ENCODE assay signal across 12 mouse cellular contexts in genomic region chr11:75157037-75157436, GRCm38 (mm10). TPM values are rescaled to one million over a fixed set of nuclear protein-coding genes. Genes with fewer than 3 reads are reported as not detected.
DNase-seq lines count a peak whose midpoint lies in the region; ATAC-seq and TF ChIP-seq lines count a peak whose summit lies in the region.
"Had no signal": no experiment of that assay in that cellular context is flagged by ENCODE, and none has a peak within 500 bp of the region (broad histone marks: within the 10 kb centered on the region; RNA-seq: fewer than 3 reads in every experiment).

No protein-coding gene starts in this region.

- no peak overlapping the region for H3K9ac ChIP-seq in intestine, embryonic 15.5 days
- H3K9ac ChIP-seq in intestine, postnatal 0 days (ENCODE audit: low read depth, low read length), result no peak overlapping the region; the same call in 1 of the 2 replicates
- no peak overlapping the region for H3K9ac ChIP-seq in heart, embryonic 12.5 days

- no peak for TF ChIP-seq CTCF in intestine, postnatal 0 days (IDR thresholded peaks at IDR 0.05; ENCODE audit: low read depth)
- no peak for TF ChIP-seq CTCF in brain, embryonic 14.5 days (IDR thresholded peaks at IDR 0.05; ENCODE audit: borderline replicate concordance, extremely low read depth, insufficient read depth, insufficient read length)
- no peak for TF ChIP-seq CTCF in thymus, adult 2 months (IDR thresholded peaks at IDR 0.05; ENCODE audit: borderline replicate concordance, control insufficient read depth, extremely low read depth, insufficient read depth, low read length, poor library complexity)

- peaks cover 9% of the 10 kb centered on the region; the same call in 1 of the 2 replicates for H3K36me3 ChIP-seq in intestine, embryonic 15.5 days
- peaks cover 25% of the 10 kb centered on the region; the same call in 1 of the 2 replicates for H3K36me3 ChIP-seq in intestine, postnatal 0 days (ENCODE audit: control insufficient read depth, insufficient read depth)
- H3K36me3 ChIP-seq in heart, embryonic 12.5 days, result peaks cover 8% of the 10 kb centered on the region; the same call in 1 of the 2 replicates
- no peaks in the 10 kb centered on the region for H3K36me3 ChIP-seq in thymus, adult 2 months (ENCODE audit: control insufficient read depth, insufficient read depth, low read length)

- peaks cover 42% of the 10 kb centered on the region for H3K4me1 ChIP-seq in intestine, embryonic 15.5 days (replicated peaks)
- no peaks in the 10 kb centered on the region for H3K4me1 ChIP-seq in intestine, postnatal 0 days (replicated peaks; ENCODE audit: control insufficient read depth, insufficient read depth, low read length)
- H3K4me1 ChIP-seq in heart, embryonic 12.5 days (replicated peaks), result peaks cover 40% of the 10 kb centered on the region
- H3K4me1 ChIP-seq in thymus, adult 2 months (replicated peaks; ENCODE audit: control insufficient read depth, insufficient read depth, low read length), result peaks cover 7% of the 10 kb centered on the region; the same call in 1 of the 2 replicates

- H3K4me2 ChIP-seq in intestine, embryonic 15.5 days (replicated peaks), result no peak overlapping the region
- H3K4me2 ChIP-seq in intestine, postnatal 0 days (replicated peaks; ENCODE audit: low read depth), result no peak overlapping the region
- H3K4me2 ChIP-seq in heart, embryonic 12.5 days, result no peak overlapping the region

- H3K27me3 ChIP-seq in intestine, embryonic 15.5 days (replicated peaks), result no peaks in the 10 kb centered on the region
- no peaks in the 10 kb centered on the region for H3K27me3 ChIP-seq in intestine, postnatal 0 days (replicated peaks; ENCODE audit: control insufficient read depth, insufficient read depth, low read length)
- no peaks in the 10 kb centered on the region for H3K27me3 ChIP-seq in heart, embryonic 12.5 days (replicated peaks)
- no peaks in the 10 kb centered on the region for H3K27me3 ChIP-seq in thymus, adult 2 months (ENCODE audit: control insufficient read depth, insufficient read depth, low read length)

- WGBS in intestine, embryonic 15.5 days, result 58% methylated on average over 4 of the region's 4 CpGs
- WGBS in intestine, postnatal 0 days, result 70% methylated on average over 4 of the region's 4 CpGs
- 48% methylated on average over 4 of the region's 4 CpGs for WGBS in heart, embryonic 12.5 days
- WGBS in thymus, adult 2 months, result 71% methylated on average over 4 of the region's 4 CpGs

- DNase-seq in brain, embryonic 14.5 days (ENCODE audit: low read depth), result peak; percentile 12
- DNase-seq in kidney, postnatal 14 days, result peak; percentile 47
- DNase-seq in thymus, adult 2 months, result no peak
- no peak for DNase-seq in c-Kit-positive CD71-positive TER-119-positive erythroid progenitor cells, embryonic 14.5 days (ENCODE audit: low spot score)
- no peak for DNase-seq in left cerebral cortex, adult 11 months (ENCODE audit: low spot score)
- DNase-seq: cerebellum, adult 8-10 months; gastrocnemius, postnatal 25 days; lung, adult 2 months had no signal

- TF ChIP-seq POLR2A in brain, embryonic 14.5 days (IDR thresholded peaks at IDR 0.05; ENCODE audit: borderline replicate concordance, extremely low read depth, insufficient read depth, insufficient read length, poor library complexity, severe bottlenecking), result no peak
- no peak for TF ChIP-seq POLR2A in thymus, adult 2 months (IDR thresholded peaks at IDR 0.05; ENCODE audit: control insufficient read depth, extremely low read depth, insufficient read depth, low read length, poor library complexity)

- no peak for ATAC-seq in intestine, embryonic 15.5 days
- ATAC-seq in intestine, postnatal 0 days, result no peak
- no peak for ATAC-seq in heart, embryonic 12.5 days (ENCODE audit: insufficient number of reproducible peaks, low FRiP score)

- H3K27ac ChIP-seq in intestine, embryonic 15.5 days, result 0 out of 2 replicates have a peak overlapping the region, but pooled peaks have one; percentile 60
- H3K27ac ChIP-seq in intestine, postnatal 0 days (ENCODE audit: low read depth, low read length), result no peak overlapping the region; the same call in 1 of the 2 replicates
- 0 out of 2 replicates have a peak overlapping the region, but pooled peaks have one; percentile 5 for H3K27ac ChIP-seq in heart, embryonic 12.5 days (ENCODE audit: poor library complexity, severe bottlenecking)
- H3K27ac ChIP-seq in thymus, adult 2 months (ENCODE audit: control insufficient read depth, insufficient read depth, low read length), result no peak overlapping the region

- no peak overlapping the region for H3K4me3 ChIP-seq in intestine, embryonic 15.5 days (replicated peaks)
- no peak overlapping the region for H3K4me3 ChIP-seq in intestine, postnatal 0 days (ENCODE audit: low read depth, low read length)
- no peak overlapping the region for H3K4me3 ChIP-seq in heart, embryonic 12.5 days
- no peak overlapping the region for H3K4me3 ChIP-seq in thymus, adult 2 months (ENCODE audit: control insufficient read depth, insufficient read depth, low read length)
- H3K4me3 ChIP-seq: myocyte had no signal

- H3K9me3 ChIP-seq in intestine, embryonic 15.5 days, result no peaks in the 10 kb centered on the region
- no peaks in the 10 kb centered on the region for H3K9me3 ChIP-seq in intestine, postnatal 0 days (ENCODE audit: control insufficient read depth)
- no peaks in the 10 kb centered on the region for H3K9me3 ChIP-seq in heart, embryonic 12.5 days (replicated peaks)

RNA-seq across cellular contexts. Expression of gene Hic1, which starts 12.3 kb away (rescaled TPM):
- polyA plus RNA-seq in intestine, embryonic 15.5 days (2015; fragmentation: Nextera tagmentation; extraction: Ambion mirVana), result 20.3 and 22.0 TPM in 2 replicates
- 8.6 and 8.8 TPM in 2 replicates for polyA plus RNA-seq in intestine, postnatal 0 days (2015; fragmentation: Nextera tagmentation; extraction: Ambion mirVana)
- polyA plus RNA-seq in brain, embryonic 14.5 days (2012; rRNA removed), result 8.3 and 11.7 TPM in 2 replicates
- polyA plus RNA-seq in heart, embryonic 12.5 days (2016; fragmentation: Nextera tagmentation; extraction: Ambion mirVana), result 13.3 and 13.8 TPM in 2 replicates
- 10.6 and 14.1 TPM in 2 replicates for polyA plus RNA-seq in thymus, adult 2 months (2012; rRNA removed)

RNA-seq across cellular contexts. Expression of gene Ovca2, which starts 21.6 kb away (rescaled TPM):
- 21.3 and 21.4 TPM in 2 replicates for polyA plus RNA-seq in intestine, embryonic 15.5 days (2015; fragmentation: Nextera tagmentation; extraction: Ambion mirVana)
- 21.6 and 22.4 TPM in 2 replicates for polyA plus RNA-seq in intestine, postnatal 0 days (2015; fragmentation: Nextera tagmentation; extraction: Ambion mirVana)
- polyA plus RNA-seq in brain, embryonic 14.5 days (2012; rRNA removed), result 20.0 and 23.8 TPM in 2 replicates
- 19.4 and 20.5 TPM in 2 replicates for polyA plus RNA-seq in heart, embryonic 12.5 days (2016; fragmentation: Nextera tagmentation; extraction: Ambion mirVana)
- polyA plus RNA-seq in thymus, adult 2 months (2012; rRNA removed), result 37.6 and 48.9 TPM in 2 replicates

RNA-seq across cellular contexts. Expression of gene Dph1, which starts 34.0 kb away (rescaled TPM):
- 23.4 and 23.8 TPM in 2 replicates for polyA plus RNA-seq in intestine, embryonic 15.5 days (2015; fragmentation: Nextera tagmentation; extraction: Ambion mirVana)
- 11.3 and 12.3 TPM in 2 replicates for polyA plus RNA-seq in intestine, postnatal 0 days (2015; fragmentation: Nextera tagmentation; extraction: Ambion mirVana)
- polyA plus RNA-seq in brain, embryonic 14.5 days (2012; rRNA removed), result 19.3 and 23.9 TPM in 2 replicates
- polyA plus RNA-seq in heart, embryonic 12.5 days (2016; fragmentation: Nextera tagmentation; extraction: Ambion mirVana), result 23.3 and 23.5 TPM in 2 replicates
- polyA plus RNA-seq in thymus, adult 2 months (2012; rRNA removed), result 28.3 and 33.8 TPM in 2 replicates

RNA-seq across cellular contexts. Expression of gene Rtn4rl1, which starts 36.5 kb away (rescaled TPM):
- 1.7 and 1.8 TPM in 2 replicates for polyA plus RNA-seq in intestine, embryonic 15.5 days (2015; fragmentation: Nextera tagmentation; extraction: Ambion mirVana)
- polyA plus RNA-seq in intestine, postnatal 0 days (2015; fragmentation: Nextera tagmentation; extraction: Ambion mirVana), result 1.5 and 1.8 TPM in 2 replicates
- 6.6 and 12.1 TPM in 2 replicates for polyA plus RNA-seq in brain, embryonic 14.5 days (2012; rRNA removed)
- 16.3 and 16.8 TPM in 2 replicates for polyA plus RNA-seq in heart, embryonic 12.5 days (2016; fragmentation: Nextera tagmentation; extraction: Ambion mirVana)
- 15.3 and 15.5 TPM in 2 replicates for polyA plus RNA-seq in thymus, adult 2 months (2012; rRNA removed)

Comparison
In these comparisons a context has a peak if more than half of its experiments do, and no peak if none do; other contexts are left out.
1. H3K27ac ChIP-seq: peak in intestine, embryonic 15.5 days (single experiment) and heart, embryonic 12.5 days (single experiment); none in intestine, postnatal 0 days (single experiment) and thymus, adult 2 months (single experiment).
2. DNase-seq: peak in brain, embryonic 14.5 days (single experiment) and kidney, postnatal 14 days (single experiment); none in thymus, adult 2 months (single experiment), c-Kit-positive CD71-positive TER-119-positive erythroid progenitor cells, embryonic 14.5 days (single experiment) and left cerebral cortex, adult 11 months (single experiment).